Mouse (Mus musculus) testis, adult 2 months (tissue): ENCODE measurements around the gene Pkd1l2.

ENCODE experiments used
- CTCF ChIP-seq: fragments of 200-500 bp; IDR thresholded peaks from 2 replicates; pipeline ENCODE4 v1.5.1; 2012; ENCODE audit warnings: low read depth, mild to moderate bottlenecking, inconsistent platforms, low read length, moderate library complexity; ENCODE audit not compliant: control insufficient read depth, insufficient read depth, insufficient replicate concordance
- POLR2A ChIP-seq: fragments of 200-500 bp; IDR thresholded peaks from 2 replicates; pipeline ENCODE4 v1.6.1; 2012; ENCODE audit warnings: low read depth, mild to moderate bottlenecking, inconsistent platforms, low read length, moderate library complexity; ENCODE audit not compliant: control insufficient read depth

DNA sequence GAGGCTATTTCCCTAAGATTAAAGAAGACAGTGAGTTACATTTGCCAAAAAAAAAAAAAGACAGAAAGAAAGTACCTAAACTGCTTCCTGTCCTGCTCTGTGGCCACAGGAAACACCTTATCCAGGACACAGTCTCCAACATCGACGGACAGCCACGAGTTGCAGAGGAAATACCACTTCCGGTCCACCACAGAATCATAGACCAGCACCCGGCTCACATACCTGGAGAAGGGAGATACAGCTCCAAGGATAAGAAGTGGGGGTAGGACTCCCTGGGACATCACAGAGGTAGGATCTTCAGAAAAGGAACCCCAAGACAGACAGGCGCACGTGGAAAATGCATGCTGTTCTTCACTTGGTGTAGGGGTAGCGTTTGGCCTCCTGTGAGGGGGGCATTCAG is 49.6 kb downstream of the Pkd1l2 start:
- TF ChIP-seq CTCF (no peak), POLR2A (no peak)
